Mouse (Mus musculus): ENCODE measurements around the gene Rbms1.
A peak's percentile ranks its signal among the peaks of the same experiment; 100 is the strongest.

The Rbms1 gene

GRCm38 (mm10) chr2:60877543-60878386 lies 85.2 kb downstream of the Rbms1 start:
- peak; percentile 77 for DNase-seq (ENCODE audit: low read depth)

- no peak for DNase-seq (ENCODE audit: low read depth)
Observed at GRCm38 (mm10) chr2:60876891-60877290, 86.1 kb downstream of the Rbms1 start.

- DNase-seq (ENCODE audit: low read depth): no peak
Observed at GRCm38 (mm10) chr2:60872095-60872811, 90.7 kb downstream of the Rbms1 start.

GRCm38 (mm10) chr2:60871001-60871400 lies 92.0 kb downstream of the Rbms1 start:
- DNase-seq (ENCODE audit: low read depth): no peak

GRCm38 (mm10) chr2:60870450-60870849 lies 92.5 kb downstream of the Rbms1 start:
- no peak for DNase-seq (ENCODE audit: low read depth)

GRCm38 (mm10) chr2:60869001-60869743 lies 93.8 kb downstream of the Rbms1 start:
- no peak for DNase-seq (ENCODE audit: low read depth)

- peak; percentile 62 for DNase-seq (ENCODE audit: low read depth)
Observed at GRCm38 (mm10) chr2:60868060-60868662, 94.8 kb downstream of the Rbms1 start.

GRCm38 (mm10) chr2:60867304-60867703 lies 95.7 kb downstream of the Rbms1 start:
- DNase-seq (ENCODE audit: low read depth): peak; percentile 70

- peak; percentile 59 for DNase-seq (ENCODE audit: low read depth)
Observed at GRCm38 (mm10) chr2:60865869-60866268, 97.1 kb downstream of the Rbms1 start.

- no peak for DNase-seq (ENCODE audit: low read depth)
Observed at GRCm38 (mm10) chr2:60864977-60865376, 98.0 kb downstream of the Rbms1 start.

- DNase-seq (ENCODE audit: low read depth): no peak
Observed at GRCm38 (mm10) chr2:60864256-60864795, 98.7 kb downstream of the Rbms1 start.

GRCm38 (mm10) chr2:60863827-60864226 lies 99.2 kb downstream of the Rbms1 start:
- no peak for DNase-seq (ENCODE audit: low read depth)

GRCm38 (mm10) chr2:60862913-60863711 lies 99.9 kb downstream of the Rbms1 start:
- DNase-seq (ENCODE audit: low read depth): no peak

- no peak for DNase-seq (ENCODE audit: low read depth)
Observed at GRCm38 (mm10) chr2:60858116-60858515, 104.9 kb downstream of the Rbms1 start.

- DNase-seq (ENCODE audit: low read depth): no peak
Observed at GRCm38 (mm10) chr2:60856097-60856496, 106.9 kb downstream of the Rbms1 start.

GRCm38 (mm10) chr2:60855006-60855405 lies 108.0 kb downstream of the Rbms1 start:
- DNase-seq (ENCODE audit: low read depth): no peak

- DNase-seq (ENCODE audit: low read depth): no peak
Observed at GRCm38 (mm10) chr2:60851898-60852297, 111.1 kb downstream of the Rbms1 start.

- no peak for DNase-seq (ENCODE audit: low read depth)
Observed at GRCm38 (mm10) chr2:60851057-60851718, 111.8 kb downstream of the Rbms1 start.

- no peak for DNase-seq (ENCODE audit: low read depth)
Observed at GRCm38 (mm10) chr2:60848478-60848877, 114.5 kb downstream of the Rbms1 start.

GRCm38 (mm10) chr2:60847984-60848383 lies 115.0 kb downstream of the Rbms1 start:
- no peak for DNase-seq (ENCODE audit: low read depth)

Measured in induced T-regulatory cell, adult 2 months (primary cell).